Mouse (Mus musculus) spleen, adult 2 months (tissue): Measurements from ENCODE around the gene C8g.

ENCODE experiments used
- CTCF ChIP-seq: fragments of 200-500 bp; IDR thresholded peaks from 2 replicates; pipeline ENCODE4 v1.5.1; 2011; ENCODE audit warnings: mild to moderate bottlenecking, inconsistent platforms; ENCODE audit not compliant: insufficient read depth, insufficient read length, insufficient replicate concordance; ENCODE audit errors: extremely low read depth
- POLR2A ChIP-seq: fragments of 200-500 bp; IDR thresholded peaks from 2 replicates; pipeline ENCODE4 v1.6.1; 2011; ENCODE audit warnings: low read depth, low read length, inconsistent platforms

- no peak for TF ChIP-seq POLR2A
- TF ChIP-seq CTCF = no peak
Measured at GRCm38 (mm10) chr2:25505000-25505399, 3.5 kb upstream of the C8g start.
